22 mouse cellular contexts compared by ENCODE assay signal in genomic region chr3:116414451-116414860, GRCm38 (mm10). TPM values are rescaled to one million over a fixed set of nuclear protein-coding genes. Genes with fewer than 3 reads are reported as not detected.
DNase-seq lines count a peak whose midpoint lies in the region; ATAC-seq lines count a peak whose summit lies in the region.
"Had no signal": no experiment of that assay in that cellular context is flagged by ENCODE, and none has a peak within 500 bp of the region (broad histone marks: within the 10 kb centered on the region; RNA-seq: fewer than 3 reads in every experiment).

No protein-coding gene starts in this region.

- H3K4me2 ChIP-seq in stomach, embryonic 16.5 days (ENCODE audit: low read depth, low read length) = no peak overlapping the region
- H3K4me2 ChIP-seq in hindbrain, embryonic 11.5 days (replicated peaks; ENCODE audit: low read depth, low read length) = no peak overlapping the region
- H3K4me2 ChIP-seq: hindbrain, embryonic 14.5 days; midbrain, embryonic 13.5 days; neural tube, embryonic 15.5 days had no signal

- H3K36me3 ChIP-seq in stomach, embryonic 16.5 days (ENCODE audit: control insufficient read depth, insufficient read depth, low read length) = peaks cover 11% of the 10 kb centered on the region
- 0 out of 2 replicates have a peak, but pooled peaks cover 3% of the 10 kb centered on the region for H3K36me3 ChIP-seq in hindbrain, embryonic 11.5 days (ENCODE audit: control insufficient read depth, insufficient read depth, low read length)

- H3K4me1 ChIP-seq in stomach, embryonic 16.5 days (ENCODE audit: control insufficient read depth, insufficient read depth, low read length) = peaks cover 14% of the 10 kb centered on the region
- H3K4me1 ChIP-seq in hindbrain, embryonic 11.5 days (replicated peaks; ENCODE audit: control insufficient read depth, insufficient read depth, low read length) = 0 out of 2 replicates have a peak, but pooled peaks cover 2% of the 10 kb centered on the region

- ATAC-seq in stomach, embryonic 16.5 days (ENCODE audit: insufficient read depth, low FRiP score) = peak; percentile 84
- no peak for ATAC-seq in hindbrain, embryonic 11.5 days (ENCODE audit: low FRiP score)
- ATAC-seq: forebrain, postnatal 0 days; midbrain, embryonic 13.5 days had no signal

- intact Hi-C loops in left cerebral cortex, postnatal 14 days (cut with DNase I) = no loop called here

- H3K4me3 ChIP-seq in stomach, embryonic 16.5 days (replicated peaks; ENCODE audit: low read length) = no peak overlapping the region
- H3K4me3 ChIP-seq in hindbrain, embryonic 11.5 days (ENCODE audit: low read depth, low read length) = no peak overlapping the region
- H3K4me3 ChIP-seq: erythroblast, embryonic 14.5 days; gastrocnemius, adult 2 months; midbrain, embryonic 13.5 days; neural tube, embryonic 15.5 days had no signal

- 0 out of 2 replicates have a peak, but pooled peaks cover 3% of the 10 kb centered on the region for H3K9me3 ChIP-seq in stomach, embryonic 16.5 days (replicated peaks; ENCODE audit: control insufficient read depth, low read length)
- no peaks in the 10 kb centered on the region for H3K9me3 ChIP-seq in hindbrain, embryonic 11.5 days (ENCODE audit: control insufficient read depth, low read length)
- H3K9me3 ChIP-seq: midbrain, embryonic 13.5 days; neural tube, embryonic 15.5 days had no signal

- peak; percentile 48 for DNase-seq in induced T-regulatory cell, adult 2 months (ENCODE audit: low read depth)
- DNase-seq in large intestine, adult 2 months (ENCODE audit: low read depth, low spot score) = peak; percentile 97
- DNase-seq in lung, postnatal 14 days = peak; percentile 44
- no peak for DNase-seq in hindbrain, embryonic 11.5 days (ENCODE audit: low spot score)
- no peak for DNase-seq in right cerebral cortex, adult 2 months (ENCODE audit: low spot score in 2 of 2)
- DNase-seq in left cerebral cortex, postnatal 14 days (ENCODE audit: low spot score in 2 of 2) = no peak
- DNase-seq: adrenal gland, postnatal 14 days; cerebellum, adult 11-12 months; cerebellum, postnatal 25 days; forebrain, postnatal 0 days; gastrocnemius, adult 2 months; heart, adult 18-20 months; kidney, adult 9 months; kidney, postnatal 36 days; liver; thymus, adult 2 months had no signal

- H3K9ac ChIP-seq in stomach, embryonic 16.5 days (ENCODE audit: low read length) = no peak overlapping the region
- H3K9ac ChIP-seq in hindbrain, embryonic 11.5 days (ENCODE audit: low read depth, low read length) = no peak overlapping the region
- H3K9ac ChIP-seq: forebrain, postnatal 0 days; hindbrain, embryonic 14.5 days; midbrain, embryonic 13.5 days; neural tube, embryonic 15.5 days had no signal

- no peaks in the 10 kb centered on the region for H3K27me3 ChIP-seq in stomach, embryonic 16.5 days (ENCODE audit: control insufficient read depth, insufficient read depth, low read length)
- no peaks in the 10 kb centered on the region for H3K27me3 ChIP-seq in hindbrain, embryonic 11.5 days (ENCODE audit: control insufficient read depth, insufficient read depth, low read length)
- H3K27me3 ChIP-seq: CH12.LX; midbrain, embryonic 13.5 days; neural tube, embryonic 15.5 days had no signal

- 0 out of 2 replicates have a peak overlapping the region, but pooled peaks have one; percentile 25 for H3K27ac ChIP-seq in stomach, embryonic 16.5 days (ENCODE audit: low read length)
- H3K27ac ChIP-seq in hindbrain, embryonic 11.5 days (ENCODE audit: low read depth, low read length) = no peak overlapping the region
- H3K27ac ChIP-seq: gastrocnemius, adult 2 months; hindbrain, embryonic 14.5 days; midbrain, embryonic 13.5 days; neural tube, embryonic 15.5 days had no signal

- 28% methylated on average over 3 of the region's 3 CpGs for WGBS in large intestine, adult 2 months
- WGBS in stomach, embryonic 16.5 days = 69% methylated on average over 3 of the region's 3 CpGs
- WGBS in hindbrain, embryonic 11.5 days = 92% methylated on average over 3 of the region's 3 CpGs

RNA-seq across cellular contexts. Expression of gene Cdc14a, which starts 9.4 kb away (rescaled TPM):
- 3.2 and 5.4 TPM in 2 replicates for polyA plus RNA-seq in large intestine, adult 2 months (2012; rRNA removed)
- polyA plus RNA-seq in stomach, embryonic 16.5 days (2015; fragmentation: Nextera tagmentation; extraction: Ambion mirVana) = 8.7 and 9.2 TPM in 2 replicates
- polyA plus RNA-seq in hindbrain, embryonic 11.5 days (2014; fragmentation: Nextera tagmentation; extraction: Ambion mirVana) = 14.1 and 17.2 TPM in 2 replicates
- total RNA-seq in left cerebral cortex, postnatal 14 days (2021) = 1 to 10 TPM; 3.4 to 4.4 TPM

Comparison
In these comparisons a context has a peak if more than half of its experiments do, and no peak if none do; other contexts are left out.
1. DNase-seq: peak in induced T-regulatory cell, adult 2 months (single experiment), large intestine, adult 2 months (single experiment) and lung, postnatal 14 days (single experiment); none in hindbrain, embryonic 11.5 days (single experiment), right cerebral cortex, adult 2 months (0 of 2) and left cerebral cortex, postnatal 14 days (0 of 2).